Mouse (Mus musculus) kidney, adult 8-10 months (tissue): ENCODE measurements at regions not wholly inside any gene's neighbourhood (a gene's known extent, or its start where the extent isn't known, plus 50 kb on each side); places are given as distances from the start of the nearest gene placed in this dataset.

Experiments
- DNase-seq, 2 experiments: peaks; one replicate each; pipeline ENCODE4 v3.0.0; 2022

DNA sequence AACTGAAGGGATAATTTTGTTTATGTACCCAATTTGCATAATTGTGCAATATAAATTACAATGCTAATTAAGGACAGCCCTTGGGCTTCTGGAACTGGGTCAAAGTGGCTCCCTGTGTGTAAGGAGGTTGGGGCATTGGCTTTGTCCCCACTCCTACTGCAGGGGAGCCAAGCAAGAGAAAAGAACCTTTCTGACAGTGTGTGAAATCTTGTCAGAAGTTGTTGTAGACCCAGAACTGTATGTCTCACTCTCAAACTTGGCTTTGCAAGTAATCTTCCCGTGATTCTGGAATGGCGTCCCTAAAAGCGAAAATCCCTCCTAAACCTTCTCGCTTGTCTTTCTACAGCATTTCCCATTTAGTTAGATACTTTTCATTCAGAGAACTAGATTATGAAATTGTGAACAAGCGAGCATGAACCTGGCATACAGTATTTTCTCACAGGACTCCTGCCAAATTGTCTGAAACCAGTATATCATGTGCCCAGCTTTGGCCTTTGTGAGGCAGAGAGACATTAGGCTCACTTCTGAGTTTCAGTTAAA, 83.8 kb upstream of the Gm11146 start:
- peak in 1 of 2 experiments; percentile 3 for DNase-seq

DNA sequence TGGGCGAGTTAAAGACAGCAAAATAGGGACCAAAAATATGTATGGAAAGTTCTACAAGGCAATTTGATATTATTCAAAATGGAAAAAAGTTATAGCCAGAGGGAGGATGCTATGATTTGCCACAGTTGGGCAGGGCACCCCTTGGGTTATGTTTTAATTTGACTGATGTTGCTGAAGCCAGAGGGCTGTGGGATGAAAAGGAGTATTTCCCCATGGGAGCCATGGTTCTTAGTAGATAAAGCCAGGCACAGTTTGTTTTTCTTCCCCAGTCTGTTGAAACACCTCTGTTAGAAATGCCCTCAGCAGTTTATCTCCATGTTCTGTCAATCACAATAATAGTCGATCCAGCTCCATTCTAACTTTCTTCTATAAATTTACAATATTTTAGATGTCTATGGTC, 82.6 kb upstream of the Gm11146 start:
- DNase-seq: no peak

DNA sequence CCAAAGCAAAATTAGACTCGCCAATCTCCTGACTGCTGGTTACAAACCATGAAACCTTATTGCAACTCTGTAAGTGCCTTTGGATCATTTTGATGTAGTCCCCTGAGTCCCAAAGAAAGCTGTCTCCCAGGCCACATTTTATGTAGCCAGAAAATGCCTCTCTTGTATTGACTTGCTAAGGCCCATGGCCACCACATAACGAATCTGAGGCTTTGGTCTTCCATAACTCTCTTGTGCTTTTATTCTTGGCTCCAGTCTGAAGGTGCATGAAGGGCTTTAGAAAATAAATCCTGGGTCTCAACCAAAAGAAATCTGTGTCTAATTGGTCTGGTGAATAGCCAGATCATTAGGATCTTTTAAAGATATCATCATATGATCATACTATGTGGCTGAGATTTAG, 77.3 kb upstream of the Gm11146 start:
- DNase-seq: no peak

DNA sequence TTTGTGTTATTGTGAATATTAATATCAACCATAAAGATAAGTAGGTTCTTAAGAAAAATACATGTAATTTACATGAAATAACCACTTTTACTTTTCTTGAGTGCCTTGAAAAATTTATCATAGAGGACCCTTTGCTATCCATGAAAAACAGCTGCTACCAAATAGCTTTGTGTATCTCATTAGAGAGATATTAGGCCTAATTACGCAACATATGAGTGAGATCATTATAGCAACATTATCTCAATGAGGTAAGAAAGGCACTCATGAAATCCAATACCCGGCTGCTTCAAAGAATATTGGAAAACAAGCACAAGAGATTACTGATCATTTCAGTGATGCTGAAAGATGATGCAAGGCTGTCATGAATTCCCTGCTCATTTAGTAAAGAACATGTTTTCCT, 74.9 kb upstream of the Gm11146 start:
- no peak for DNase-seq

DNA sequence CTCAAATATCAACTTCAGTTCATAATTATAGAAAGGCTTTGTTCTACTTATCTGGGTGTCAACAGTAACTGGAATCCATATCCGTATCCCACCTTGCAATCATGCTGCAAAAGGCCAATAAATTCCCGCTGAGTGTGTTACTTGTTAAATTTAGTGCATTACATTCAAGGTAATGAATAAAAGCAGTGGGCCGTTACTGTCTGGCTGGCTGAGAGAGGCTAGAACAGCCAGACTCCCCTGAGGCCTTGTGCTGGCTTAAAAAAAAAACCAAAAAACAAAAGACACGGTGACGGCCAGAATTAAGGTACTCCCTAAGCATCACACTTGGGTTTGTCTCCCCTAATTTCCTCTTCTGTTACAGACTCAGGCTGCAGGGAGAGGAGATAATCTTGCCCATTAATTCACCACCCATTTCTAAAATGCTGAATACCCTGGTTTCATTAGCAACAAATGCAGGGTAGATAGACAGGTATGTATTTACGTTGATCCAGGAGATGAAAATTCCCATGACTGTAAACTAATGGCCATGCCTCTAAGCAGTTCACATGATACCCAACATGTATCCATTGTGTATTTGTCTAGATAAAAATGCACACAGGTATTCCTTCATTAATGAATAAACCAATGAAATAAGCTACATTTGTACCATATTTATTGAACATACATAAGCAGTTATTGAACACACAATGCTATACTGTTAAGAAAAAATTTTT, 74.1 kb upstream of the Gm11146 start:
- DNase-seq: no peak

DNA sequence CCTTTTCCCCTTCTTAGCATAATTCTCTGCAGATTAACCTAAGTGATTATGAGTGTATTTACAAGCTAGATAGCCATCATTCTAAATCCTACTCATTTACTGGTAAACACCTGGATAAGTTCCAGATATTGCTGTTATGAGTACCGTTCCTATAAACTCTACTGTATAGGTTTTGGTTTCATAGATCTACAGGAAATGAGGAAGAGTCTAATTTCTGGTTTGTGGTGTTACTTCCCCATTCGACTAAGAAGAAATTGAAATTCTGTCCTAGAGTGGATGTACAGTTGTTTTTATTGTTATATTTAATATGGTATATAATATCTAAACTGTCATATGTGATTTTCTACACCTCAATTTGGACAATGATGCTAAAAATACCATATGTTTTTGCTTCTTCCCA, 69.4 kb upstream of the Gm11146 start:
- DNase-seq: no peak

DNA sequence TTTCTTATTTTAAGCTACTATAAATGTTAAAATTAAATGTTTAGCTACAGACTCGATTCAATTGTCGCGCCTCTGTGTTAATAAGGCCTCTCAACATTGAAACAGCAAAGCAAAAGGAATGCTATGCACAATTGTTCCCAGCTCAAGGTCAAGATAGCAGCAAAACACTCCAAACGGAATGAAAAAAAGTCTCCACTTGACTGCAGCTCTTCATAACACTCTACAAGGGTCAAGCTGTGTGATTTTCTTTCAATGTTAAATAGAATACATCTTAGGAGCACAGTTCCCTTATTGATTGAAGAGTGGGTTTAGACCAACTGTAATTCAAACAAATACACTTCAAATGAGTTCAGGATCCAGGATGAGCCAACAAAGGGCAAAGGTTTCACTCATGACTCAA, 63.9 kb upstream of the Gm11146 start:
- no peak for DNase-seq

DNA sequence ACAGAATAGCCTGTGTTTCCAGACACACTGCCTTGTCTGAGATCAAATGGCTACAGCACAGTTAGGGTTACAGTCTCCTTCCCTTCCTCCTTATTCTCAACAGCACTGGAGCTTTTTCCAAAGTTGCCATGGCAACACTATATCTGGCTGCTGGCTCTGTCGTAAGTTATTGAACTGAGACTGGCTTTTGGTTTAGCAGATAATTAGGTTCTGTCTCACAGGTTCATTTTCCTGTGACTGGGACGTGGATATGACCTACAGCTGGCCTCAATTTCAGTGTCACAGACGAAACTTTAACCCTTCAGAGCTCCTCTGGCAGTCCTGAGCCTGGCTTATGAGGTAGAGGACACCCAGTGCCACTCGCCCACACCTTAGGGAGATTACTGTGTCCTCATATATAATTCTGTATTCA, 60.2 kb upstream of the Gm11146 start:
- no peak for DNase-seq

DNA sequence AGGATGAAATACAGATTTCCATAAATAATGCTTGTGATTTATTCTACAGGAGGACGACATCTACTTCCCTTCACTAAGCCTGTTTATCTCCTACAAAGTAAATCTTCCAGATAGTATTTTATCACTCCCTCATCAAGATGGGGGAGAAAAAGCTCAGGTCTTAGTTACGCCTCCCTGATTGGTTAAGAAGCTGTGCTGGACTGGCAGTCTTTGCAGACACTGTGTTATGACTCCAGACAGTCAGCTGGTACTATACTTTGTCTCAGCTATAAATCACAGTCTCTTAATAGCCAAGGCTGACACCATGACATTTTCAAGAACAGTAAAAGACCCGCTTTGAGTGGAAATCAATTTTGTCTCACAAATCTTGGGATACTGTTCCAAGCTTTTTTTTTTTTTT, 51.4 kb upstream of the Gm11146 start:
- no peak for DNase-seq
